Mouse (Mus musculus) liver (tissue): ENCODE measurements at regions not wholly inside any gene's neighbourhood (a gene's known extent, or its start where the extent isn't known, plus 50 kb on each side); places are given as distances from the start of the nearest gene placed in this dataset.

Experiments
- DNase-seq: peaks from one replicate; pipeline ENCODE4 v3.0.0-alpha.2; 2020; ENCODE audit warnings: mixed read lengths

GRCm38 (mm10) chr8:11909146-11909545 lies 68.9 kb downstream of the Tex29 start:
- no peak for DNase-seq

- DNase-seq, result peak; percentile 9
These were observed 71.6 kb downstream of the Tex29 start for GRCm38 (mm10) chr8:11911639-11912450.

DNA sequence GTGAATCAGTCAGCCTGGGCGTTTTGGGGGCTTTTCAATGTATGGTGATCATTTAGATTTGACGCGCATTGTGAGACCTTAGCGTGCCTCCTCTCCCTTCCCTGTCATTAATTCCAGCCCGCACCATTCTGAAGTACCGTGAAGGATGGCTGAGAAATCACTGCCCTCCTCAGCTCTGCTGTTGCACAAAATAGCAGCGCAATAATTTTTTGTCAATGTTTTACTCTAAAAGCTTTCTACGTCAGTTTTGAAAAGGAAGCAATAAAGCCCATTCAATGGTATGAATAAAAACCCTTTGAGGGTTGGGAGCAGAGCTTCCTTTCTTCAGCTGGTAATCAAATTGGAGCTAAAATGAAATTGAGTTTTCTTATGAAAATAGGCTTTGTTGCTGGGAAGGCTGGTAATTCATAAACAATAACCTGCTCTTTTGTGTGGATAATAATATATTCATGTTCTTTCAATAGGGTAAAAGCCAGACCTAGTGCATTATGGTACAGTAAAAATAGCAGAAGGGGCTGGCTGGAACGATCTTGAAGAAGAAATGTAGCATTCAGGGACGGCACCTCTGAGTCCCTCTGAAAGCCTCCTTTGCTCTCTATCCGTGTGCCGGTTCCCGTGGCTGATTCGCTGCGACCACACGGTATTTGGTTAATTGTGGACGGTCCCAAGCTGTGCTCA lies 72.3 kb downstream of the Tex29 start:
- DNase-seq, result no peak

DNA sequence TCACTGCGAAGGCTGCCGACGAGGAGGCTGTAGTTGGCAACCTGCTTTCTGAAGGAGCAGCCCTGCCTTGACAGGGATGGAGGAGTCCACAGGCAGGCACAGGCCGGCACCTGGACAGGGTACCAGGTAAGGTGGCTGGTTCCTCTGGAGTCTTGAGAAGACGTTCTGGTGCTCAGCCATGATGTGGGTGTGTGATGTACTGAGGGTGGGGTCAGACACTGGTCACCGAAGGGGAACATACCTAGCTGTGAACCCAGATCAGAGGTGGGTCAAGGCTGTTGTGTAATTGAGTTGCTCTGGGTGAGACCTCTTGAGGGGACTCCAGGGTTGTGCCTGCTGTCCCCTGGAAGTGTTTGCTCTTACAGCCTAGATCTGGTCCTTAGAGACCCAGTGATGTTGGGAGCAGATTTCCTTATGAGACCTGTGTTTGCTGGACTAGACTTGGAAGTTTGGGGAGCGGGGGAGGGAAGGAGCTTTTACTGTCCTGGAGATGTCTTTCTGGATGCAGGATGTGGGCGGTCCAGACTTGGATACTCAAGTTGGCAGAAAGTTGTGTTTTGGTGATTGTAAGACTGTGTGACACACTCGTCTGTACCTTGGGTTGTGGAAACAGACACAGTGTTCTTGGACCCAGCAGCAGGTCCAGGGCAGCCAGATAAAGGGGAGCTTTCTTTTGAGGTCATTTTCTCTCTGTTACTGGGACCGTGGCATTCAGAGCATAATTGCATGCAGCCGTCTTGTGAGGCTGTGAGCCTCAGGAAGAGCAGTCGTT lies 73.0 kb downstream of the Tex29 start:
- no peak for DNase-seq

- DNase-seq, result no peak
These were observed 73.9 kb downstream of the Tex29 start for GRCm38 (mm10) chr8:11914131-11914530.

DNA sequence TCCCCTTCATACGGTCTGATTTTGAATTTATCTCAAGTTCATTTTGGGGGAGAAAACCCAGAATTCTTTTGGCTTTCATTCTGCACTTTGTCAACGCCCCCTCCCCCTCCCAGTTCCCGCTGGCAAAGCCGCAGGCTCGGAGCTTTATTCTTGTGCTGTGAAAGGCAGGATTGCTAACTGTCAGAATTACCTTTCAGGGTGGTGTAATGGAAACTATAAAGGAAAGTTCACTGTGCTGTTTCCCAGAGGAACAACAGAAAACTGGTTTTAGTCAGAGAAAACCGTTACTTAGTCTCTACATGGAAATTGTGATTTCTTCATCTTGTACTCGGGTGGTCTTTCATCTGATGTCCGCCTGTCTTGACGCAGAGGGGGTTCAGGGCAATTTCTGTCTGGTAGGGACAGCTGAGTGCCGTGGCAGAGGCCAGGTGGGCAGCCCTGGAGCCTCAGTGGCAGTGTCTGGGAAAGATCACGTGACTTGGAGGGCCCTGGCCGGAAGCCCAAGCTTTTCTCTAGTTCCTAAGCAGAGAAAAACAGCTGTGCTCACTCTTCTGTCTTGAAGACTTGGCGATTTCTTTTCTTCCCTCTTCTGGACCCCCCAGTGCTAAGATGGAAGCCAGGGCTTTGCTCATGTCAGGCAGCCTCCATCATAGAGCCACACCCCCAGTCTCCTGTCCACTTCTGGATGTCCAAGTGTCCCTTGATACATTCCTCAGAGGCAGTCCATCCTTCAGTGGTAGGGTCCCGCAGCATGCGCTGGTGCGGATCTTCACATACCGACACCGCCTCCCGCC lies 74.6 kb downstream of the Tex29 start:
- peak; percentile 10 for DNase-seq

DNA sequence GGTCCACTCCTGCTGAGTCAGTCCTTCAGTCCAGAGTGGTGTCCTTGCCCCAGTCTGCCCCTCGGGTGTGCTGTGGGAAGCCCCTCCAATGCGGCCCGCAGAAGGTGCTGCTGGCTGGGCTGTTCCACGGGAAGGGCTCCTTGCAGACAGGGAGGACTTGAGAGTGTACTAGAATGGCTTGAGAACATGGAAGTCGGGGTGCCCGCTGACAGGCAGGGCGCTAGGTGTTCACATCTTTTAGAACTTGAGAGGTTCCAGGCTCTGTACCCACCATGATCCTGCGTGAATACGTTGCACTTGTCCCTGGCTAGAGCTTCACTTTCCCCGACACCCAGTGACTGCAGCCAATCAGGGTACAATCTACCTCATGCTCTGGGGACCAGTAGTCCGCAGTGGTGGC lies 75.4 kb downstream of the Tex29 start:
- DNase-seq, result no peak

- no peak for DNase-seq
These were observed 79.6 kb downstream of the Tex29 start for GRCm38 (mm10) chr8:11919876-11920275.

GRCm38 (mm10) chr8:11923115-11923514 lies 82.8 kb downstream of the Tex29 start:
- no peak for DNase-seq

DNA sequence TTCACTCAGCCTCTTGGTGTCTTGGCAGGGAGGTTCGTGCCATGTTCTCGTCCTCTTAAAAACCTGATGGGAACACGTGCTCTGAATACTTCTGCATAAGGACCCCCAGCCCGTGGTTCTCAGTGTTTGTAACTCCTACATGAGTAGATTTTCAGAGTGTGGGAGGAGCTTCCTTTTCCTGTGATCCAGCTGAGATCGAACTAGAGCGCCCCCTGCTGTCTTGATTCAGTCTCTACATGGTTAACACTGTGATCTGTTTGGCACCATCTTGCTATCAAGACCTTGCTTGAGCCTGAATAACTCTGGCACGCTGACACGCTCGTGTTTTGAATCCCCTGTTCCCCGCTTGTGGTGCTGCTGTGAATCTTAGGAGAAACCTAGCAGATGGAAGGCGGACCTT lies 83.9 kb downstream of the Tex29 start:
- peak; percentile 57 for DNase-seq

GRCm38 (mm10) chr8:11942892-11943332 lies 102.6 kb downstream of the Tex29 start:
- peak; percentile 22 for DNase-seq

DNA sequence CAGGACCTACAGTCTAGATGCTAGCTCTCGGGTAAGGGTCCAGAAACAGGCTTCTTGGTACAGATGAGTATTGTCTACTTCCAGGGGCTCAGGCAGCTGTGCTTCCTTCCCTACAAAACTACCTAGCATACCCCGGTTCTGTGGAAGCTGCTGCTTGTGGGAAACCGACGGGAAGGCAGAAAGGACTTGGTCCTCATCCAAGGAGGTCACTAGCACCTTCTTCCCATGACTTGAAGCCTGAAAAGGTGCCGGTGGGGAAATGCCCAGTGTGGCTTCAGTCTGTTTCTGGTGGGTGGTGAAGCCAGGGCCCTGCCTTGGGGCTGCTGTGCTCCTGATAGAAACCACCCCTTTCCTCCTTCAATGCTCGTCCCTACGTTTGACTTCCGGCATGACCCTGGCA lies 107.5 kb downstream of the Tex29 start:
- no peak for DNase-seq

DNA sequence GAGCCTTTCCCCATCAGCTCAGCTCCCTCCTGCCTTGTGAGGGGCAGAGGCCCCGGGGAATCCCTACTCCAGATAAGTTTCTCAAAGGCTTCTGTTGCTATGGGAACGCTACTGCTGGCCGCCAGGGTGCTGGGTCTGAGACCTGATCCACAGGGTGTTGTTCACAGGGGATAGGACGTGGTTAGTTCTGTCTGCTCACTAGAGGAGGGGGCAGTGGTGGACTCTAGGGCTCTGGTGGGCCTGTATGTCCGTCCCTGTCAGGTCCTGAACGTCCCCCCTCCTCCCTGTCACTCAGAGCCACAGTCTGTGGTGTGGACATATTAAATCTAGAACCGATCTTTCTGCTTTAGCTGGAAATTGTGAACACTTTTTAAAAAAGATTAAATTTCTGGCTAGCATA lies 116.0 kb downstream of the Tex29 start:
- no peak for DNase-seq

- no peak for DNase-seq
These were observed 116.9 kb downstream of the Tex29 start for GRCm38 (mm10) chr8:11957046-11957783.

DNA sequence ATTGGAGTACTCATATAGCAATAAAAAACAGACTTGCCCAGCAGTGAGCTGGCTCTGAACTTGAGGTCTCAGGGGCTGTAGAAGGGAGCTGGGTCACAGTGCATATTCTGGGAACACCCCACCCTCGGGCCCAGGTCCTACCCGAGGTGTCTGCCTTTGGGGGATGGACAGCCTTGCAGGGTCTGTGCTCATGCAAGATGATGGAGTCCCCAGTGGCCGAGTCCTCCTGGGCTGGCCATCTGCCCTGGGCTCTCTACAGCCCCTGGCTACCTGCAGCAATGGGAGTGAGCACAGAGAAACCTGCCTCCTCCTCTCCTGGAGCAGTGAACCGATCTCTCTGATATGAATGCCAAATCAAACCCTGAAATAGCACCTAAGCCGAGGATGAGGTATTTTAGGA lies 117.9 kb downstream of the Tex29 start:
- DNase-seq, result no peak

GRCm38 (mm10) chr8:11959466-11959865 lies 119.2 kb downstream of the Tex29 start:
- no peak for DNase-seq

GRCm38 (mm10) chr8:11963575-11963974 lies 123.3 kb downstream of the Tex29 start:
- DNase-seq, result no peak

DNA sequence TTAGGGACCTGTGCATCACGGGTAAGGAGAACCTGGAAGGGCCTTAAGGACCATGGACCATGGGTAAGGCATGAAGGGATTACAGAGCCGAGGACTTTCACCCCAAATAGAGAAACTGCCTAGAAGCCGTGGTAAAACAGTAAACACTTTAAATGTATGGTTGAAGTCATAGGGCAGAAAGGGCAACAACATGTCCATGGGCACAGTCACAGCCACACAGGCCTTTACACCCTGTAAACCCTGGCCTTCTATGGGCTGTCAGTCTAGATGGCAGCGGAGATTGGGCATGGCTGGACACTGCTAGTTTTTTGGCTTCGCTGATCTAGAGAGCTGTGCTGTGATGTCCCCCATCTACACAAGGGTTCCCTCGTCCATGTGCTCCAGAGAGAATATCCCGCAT lies 127.4 kb downstream of the Tex29 start:
- no peak for DNase-seq

GRCm38 (mm10) chr8:11970515-11970914 lies 130.2 kb downstream of the Tex29 start:
- DNase-seq, result no peak

- no peak for DNase-seq
These were observed 133.2 kb downstream of the Tex29 start for GRCm38 (mm10) chr8:11973436-11973835.

DNA sequence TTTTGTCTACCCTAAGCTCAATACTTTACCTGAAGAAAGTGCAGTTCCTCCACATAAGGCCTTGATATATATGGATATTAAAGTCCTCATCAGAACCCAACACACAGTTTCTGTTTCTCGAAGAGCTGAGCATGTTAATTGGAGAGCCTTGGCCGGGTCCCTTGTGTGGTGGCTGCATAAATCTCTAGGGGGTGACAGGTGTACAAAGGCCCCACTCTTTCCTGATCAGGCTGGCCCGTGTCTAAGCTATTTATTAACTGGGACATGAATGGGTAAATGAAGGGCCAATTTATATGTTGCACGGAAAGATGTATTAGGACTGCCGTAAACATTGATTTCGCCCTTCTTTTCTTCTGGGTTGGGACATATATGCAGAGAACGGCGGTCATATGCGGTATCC lies 136.8 kb downstream of the Tex29 start:
- no peak for DNase-seq

DNA sequence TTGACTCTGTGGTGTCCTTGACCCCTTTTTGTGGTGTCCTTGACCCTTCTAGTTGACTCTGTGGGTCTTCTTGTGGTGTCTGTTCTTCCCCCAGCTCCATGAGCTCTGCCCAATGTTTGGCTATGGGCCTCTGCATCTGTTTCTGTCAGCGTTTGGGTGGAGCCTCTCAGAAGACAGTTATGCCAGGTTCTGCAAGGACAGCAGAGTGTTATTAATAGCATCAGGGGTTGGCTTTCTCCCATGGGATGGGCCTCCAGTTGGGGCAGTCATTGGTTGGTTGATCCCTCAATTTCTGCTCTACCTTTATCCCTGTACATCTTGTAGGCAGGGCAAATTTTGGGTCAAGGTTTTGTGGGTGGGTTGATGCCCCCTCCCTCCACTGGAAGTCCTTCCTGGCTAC lies 138.8 kb downstream of the Tex29 start:
- no peak for DNase-seq
